Mouse (Mus musculus) lung, postnatal 0 days (tissue): ENCODE data around the gene Ntrk2.

Source experiments
- CTCF ChIP-seq: IDR thresholded peaks from 2 replicates; pipeline ENCODE4 v1.5.1; 2016; ENCODE audit warnings: antibody characterized with exemption, mild to moderate bottlenecking
- EP300 ChIP-seq: IDR thresholded peaks from 2 replicates; pipeline ENCODE4 v1.6.1; 2016; ENCODE audit warnings: antibody characterized with exemption, mild to moderate bottlenecking, control low read depth

DNA sequence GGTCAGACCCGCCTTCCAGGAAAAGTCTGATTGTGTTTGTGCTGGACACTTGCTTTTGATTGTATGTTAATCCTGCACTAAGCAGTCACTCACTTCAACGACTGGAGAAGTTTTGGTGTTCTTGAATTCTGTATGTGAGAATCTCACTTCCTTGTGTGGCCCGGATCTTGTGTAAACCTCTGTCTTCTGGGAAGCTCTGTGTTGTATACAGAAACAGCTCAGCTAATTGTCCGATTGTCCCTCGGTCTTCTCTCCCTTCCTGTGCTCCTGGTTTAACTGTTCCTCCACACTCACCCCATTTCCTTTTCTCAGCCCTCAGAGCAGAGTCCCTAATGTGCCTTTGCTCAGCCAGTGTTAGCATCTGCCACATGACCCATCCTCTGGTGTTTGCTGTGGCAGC, 190.1 kb downstream of the Ntrk2 start:
- TF ChIP-seq EP300 (no peak), CTCF (no peak)
